Mouse (Mus musculus) heart, postnatal 0 days (tissue): ENCODE data around the gene Vrk3.

Experiments used
- CTCF ChIP-seq: IDR thresholded peaks from 2 replicates; pipeline ENCODE4 v1.5.1; 2016; ENCODE audit warnings: antibody characterized with exemption, control low read depth, low read depth
- EP300 ChIP-seq: IDR thresholded peaks from 2 replicates; pipeline ENCODE4 v1.6.1; 2016; ENCODE audit warnings: antibody characterized with exemption, low read depth

GRCm38 (mm10) chr7:44821666-44822448 is 73.6 kb downstream of the Vrk3 start:
- TF ChIP-seq CTCF (no peak), EP300 (no peak)
